Mouse (Mus musculus) testis, adult 2 months (tissue): ENCODE data around the gene Lilr4b.

Experiments
- CTCF ChIP-seq: fragments of 200-500 bp; IDR thresholded peaks from 2 replicates; pipeline ENCODE4 v1.5.1; 2012; ENCODE audit warnings: low read depth, mild to moderate bottlenecking, inconsistent platforms, low read length, moderate library complexity; ENCODE audit not compliant: control insufficient read depth, insufficient read depth, insufficient replicate concordance
- POLR2A ChIP-seq: fragments of 200-500 bp; IDR thresholded peaks from 2 replicates; pipeline ENCODE4 v1.6.1; 2012; ENCODE audit warnings: low read depth, mild to moderate bottlenecking, inconsistent platforms, low read length, moderate library complexity; ENCODE audit not compliant: control insufficient read depth

GRCm38 (mm10) chr10:51454365-51454764, 26.1 kb upstream of the Lilr4b start:
- TF ChIP-seq POLR2A: no peak
- TF ChIP-seq CTCF: no peak
